Mouse (Mus musculus): Measurements from ENCODE around the gene Gm20388. TPM values are rescaled to one million over a fixed set of nuclear protein-coding genes. Genes with fewer than 3 reads are reported as not detected.

Gm20388 gene
- polyA plus RNA-seq, 1 experiment from 2014 or later: not detected

GRCm38 (mm10) chr8:120426105-120426504 is 515.5 kb downstream of the Gm20388 start:
- peak overlapping the region; percentile 91 for H3K27ac ChIP-seq (ENCODE audit: low read length)
- WGBS: 27% methylated on average over 1 of the region's 1 CpGs
- H3K27me3 ChIP-seq (ENCODE audit: control insufficient read depth, insufficient read depth, low read depth, low read length): no peaks in the 10 kb centered on the region
- no peak overlapping the region for H3K9ac ChIP-seq (ENCODE audit: low read length)
- no peaks in the 10 kb centered on the region for H3K36me3 ChIP-seq (ENCODE audit: control insufficient read depth, insufficient read depth, low read length)
- H3K4me1 ChIP-seq (replicated peaks; ENCODE audit: control insufficient read depth, insufficient read depth, low read length): peaks cover 52% of the 10 kb centered on the region
- no peak for ATAC-seq (ENCODE audit: low read depth)
- H3K4me3 ChIP-seq (ENCODE audit: low read length): no peak overlapping the region
- H3K9me3 ChIP-seq (ENCODE audit: control insufficient read depth, low read length): no peaks in the 10 kb centered on the region
- no peak overlapping the region for H3K4me2 ChIP-seq (ENCODE audit: low read depth, low read length)

- WGBS: 37% methylated on average over 20 of the region's 20 CpGs
- peak overlapping the region; percentile 59 for H3K9ac ChIP-seq (ENCODE audit: low read length)
- H3K4me2 ChIP-seq (ENCODE audit: low read depth, low read length): no peak overlapping the region
- H3K27me3 ChIP-seq (ENCODE audit: control insufficient read depth, insufficient read depth, low read depth, low read length): no peaks in the 10 kb centered on the region
- peak; percentile 6; the same call in 1 of the 2 replicates for ATAC-seq (ENCODE audit: low read depth)
- H3K4me1 ChIP-seq (replicated peaks; ENCODE audit: control insufficient read depth, insufficient read depth, low read length): peaks cover 45% of the 10 kb centered on the region
- H3K4me3 ChIP-seq (ENCODE audit: low read length): no peak overlapping the region
- peak overlapping the region; percentile 80 for H3K27ac ChIP-seq (ENCODE audit: low read length)
- no peaks in the 10 kb centered on the region for H3K36me3 ChIP-seq (ENCODE audit: control insufficient read depth, insufficient read depth, low read length)
- H3K9me3 ChIP-seq (ENCODE audit: control insufficient read depth, low read length): no peaks in the 10 kb centered on the region
These were observed 516.2 kb downstream of the Gm20388 start for GRCm38 (mm10) chr8:120426622-120427385.

GRCm38 (mm10) chr8:120428492-120428891 is 517.9 kb downstream of the Gm20388 start:
- Histone ChIP-seq H3K36me3 (ENCODE audit: control insufficient read depth, insufficient read depth, low read length) (no peaks in the 10 kb centered on the region), H3K9me3 (ENCODE audit: control insufficient read depth, low read length) (no peaks in the 10 kb centered on the region), H3K4me3 (ENCODE audit: low read length) (no peak overlapping the region), H3K9ac (ENCODE audit: low read length) (no peak overlapping the region), H3K27ac (ENCODE audit: low read length) (no peak overlapping the region), H3K4me2 (ENCODE audit: low read depth, low read length) (no peak overlapping the region), H3K4me1 (replicated peaks; ENCODE audit: control insufficient read depth, insufficient read depth, low read length) (peaks cover 41% of the 10 kb centered on the region), H3K27me3 (ENCODE audit: control insufficient read depth, insufficient read depth, low read depth, low read length) (no peaks in the 10 kb centered on the region)
- WGBS: 72% methylated on average over 5 of the region's 5 CpGs
- ATAC-seq (ENCODE audit: low read depth): no peak

- no peaks in the 10 kb centered on the region for H3K27me3 ChIP-seq (ENCODE audit: control insufficient read depth, insufficient read depth, low read depth, low read length)
- no peaks in the 10 kb centered on the region for H3K36me3 ChIP-seq (ENCODE audit: control insufficient read depth, insufficient read depth, low read length)
- no peak overlapping the region for H3K9ac ChIP-seq (ENCODE audit: low read length)
- H3K27ac ChIP-seq (ENCODE audit: low read length): no peak overlapping the region
- no peak for ATAC-seq (ENCODE audit: low read depth)
- H3K4me1 ChIP-seq (replicated peaks; ENCODE audit: control insufficient read depth, insufficient read depth, low read length): peaks cover 35% of the 10 kb centered on the region
- H3K9me3 ChIP-seq (ENCODE audit: control insufficient read depth, low read length): no peaks in the 10 kb centered on the region
- H3K4me2 ChIP-seq (ENCODE audit: low read depth, low read length): no peak overlapping the region
- 88% methylated on average over 1 of the region's 1 CpGs for WGBS
- H3K4me3 ChIP-seq (ENCODE audit: low read length): no peak overlapping the region
These were observed 518.5 kb downstream of the Gm20388 start for GRCm38 (mm10) chr8:120429116-120429515.

GRCm38 (mm10) chr8:120431042-120431441 is 520.4 kb downstream of the Gm20388 start:
- 82% methylated on average over 12 of the region's 12 CpGs for WGBS
- no peak overlapping the region for H3K4me3 ChIP-seq (ENCODE audit: low read length)
- no peak for ATAC-seq (ENCODE audit: low read depth)
- no peak overlapping the region for H3K4me2 ChIP-seq (ENCODE audit: low read depth, low read length)
- no peak overlapping the region for H3K27ac ChIP-seq (ENCODE audit: low read length)
- no peaks in the 10 kb centered on the region for H3K9me3 ChIP-seq (ENCODE audit: control insufficient read depth, low read length)
- H3K4me1 ChIP-seq (replicated peaks; ENCODE audit: control insufficient read depth, insufficient read depth, low read length): peaks cover 16% of the 10 kb centered on the region
- H3K9ac ChIP-seq (ENCODE audit: low read length): no peak overlapping the region
- no peaks in the 10 kb centered on the region for H3K36me3 ChIP-seq (ENCODE audit: control insufficient read depth, insufficient read depth, low read length)
- H3K27me3 ChIP-seq (ENCODE audit: control insufficient read depth, insufficient read depth, low read depth, low read length): no peaks in the 10 kb centered on the region

GRCm38 (mm10) chr8:120432438-120432837 is 521.8 kb downstream of the Gm20388 start:
- ATAC-seq (ENCODE audit: low read depth): no peak
- Histone ChIP-seq H3K27me3 (ENCODE audit: control insufficient read depth, insufficient read depth, low read depth, low read length) (no peaks in the 10 kb centered on the region), H3K27ac (ENCODE audit: low read length) (no peak overlapping the region), H3K36me3 (ENCODE audit: control insufficient read depth, insufficient read depth, low read length) (no peaks in the 10 kb centered on the region), H3K9ac (ENCODE audit: low read length) (no peak overlapping the region), H3K9me3 (ENCODE audit: control insufficient read depth, low read length) (no peaks in the 10 kb centered on the region), H3K4me1 (replicated peaks; ENCODE audit: control insufficient read depth, insufficient read depth, low read length) (peaks cover 11% of the 10 kb centered on the region), H3K4me3 (ENCODE audit: low read length) (no peak overlapping the region), H3K4me2 (ENCODE audit: low read depth, low read length) (no peak overlapping the region)
- 70% methylated on average over 7 of the region's 7 CpGs for WGBS

GRCm38 (mm10) chr8:120433143-120433542 is 522.5 kb downstream of the Gm20388 start:
- 82% methylated on average over 7 of the region's 7 CpGs for WGBS
- Histone ChIP-seq H3K36me3 (ENCODE audit: control insufficient read depth, insufficient read depth, low read length) (no peaks in the 10 kb centered on the region), H3K27ac (ENCODE audit: low read length) (no peak overlapping the region), H3K9me3 (ENCODE audit: control insufficient read depth, low read length) (no peaks in the 10 kb centered on the region), H3K9ac (ENCODE audit: low read length) (no peak overlapping the region), H3K4me3 (ENCODE audit: low read length) (no peak overlapping the region), H3K4me2 (ENCODE audit: low read depth, low read length) (no peak overlapping the region), H3K4me1 (replicated peaks; ENCODE audit: control insufficient read depth, insufficient read depth, low read length) (peaks cover 9% of the 10 kb centered on the region), H3K27me3 (ENCODE audit: control insufficient read depth, insufficient read depth, low read depth, low read length) (no peaks in the 10 kb centered on the region)
- ATAC-seq (ENCODE audit: low read depth): no peak

- Histone ChIP-seq H3K27ac (ENCODE audit: low read length) (no peak overlapping the region), H3K4me3 (ENCODE audit: low read length) (no peak overlapping the region), H3K4me2 (ENCODE audit: low read depth, low read length) (no peak overlapping the region), H3K27me3 (ENCODE audit: control insufficient read depth, insufficient read depth, low read depth, low read length) (no peaks in the 10 kb centered on the region), H3K9ac (ENCODE audit: low read length) (no peak overlapping the region), H3K4me1 (replicated peaks; ENCODE audit: control insufficient read depth, insufficient read depth, low read length) (peaks cover 9% of the 10 kb centered on the region), H3K36me3 (ENCODE audit: control insufficient read depth, insufficient read depth, low read length) (no peaks in the 10 kb centered on the region), H3K9me3 (ENCODE audit: control insufficient read depth, low read length) (no peaks in the 10 kb centered on the region)
- no peak for ATAC-seq (ENCODE audit: low read depth)
- 97% methylated on average over 1 of the region's 1 CpGs for WGBS
These were observed 523.1 kb downstream of the Gm20388 start for GRCm38 (mm10) chr8:120433734-120434133.

- Histone ChIP-seq H3K4me1 (replicated peaks; ENCODE audit: control insufficient read depth, insufficient read depth, low read length) (peaks cover 15% of the 10 kb centered on the region), H3K4me3 (ENCODE audit: low read length) (no peak overlapping the region), H3K9me3 (ENCODE audit: control insufficient read depth, low read length) (no peaks in the 10 kb centered on the region), H3K4me2 (ENCODE audit: low read depth, low read length) (no peak overlapping the region), H3K27ac (ENCODE audit: low read length) (no peak overlapping the region), H3K9ac (ENCODE audit: low read length) (no peak overlapping the region), H3K27me3 (ENCODE audit: control insufficient read depth, insufficient read depth, low read depth, low read length) (no peaks in the 10 kb centered on the region), H3K36me3 (ENCODE audit: control insufficient read depth, insufficient read depth, low read length) (no peaks in the 10 kb centered on the region)
- WGBS: 90% methylated on average over 15 of the region's 15 CpGs
- no peak for ATAC-seq (ENCODE audit: low read depth)
These were observed 525.1 kb downstream of the Gm20388 start for GRCm38 (mm10) chr8:120435781-120436180.
